Mouse (Mus musculus) embryonic facial prominence, embryonic 14.5 days (tissue): ENCODE data around the gene Agap1. TPM values are rescaled to one million over a fixed set of nuclear protein-coding genes. Genes with fewer than 3 reads are reported as not detected.

Experiments
- ATAC-seq: fragments of 200-750 bp; cut with Nextera tagmentation; 2 replicates; pipeline ENCODE4 v1.8.0; 2017; ENCODE audit warnings: low read depth, moderate number of reproducible peaks, moderate TSS enrichment
- DNase-seq: peaks from one replicate; pipeline ENCODE4 v3.0.0-alpha.2; 2015; ENCODE audit warnings: low spot score
- H3K27ac ChIP-seq: fragments of 300-500 bp; sonication (generic); replicated peaks from 2 replicates; pipeline ENCODE4 v1.5.1; 2014; ENCODE audit warnings: low read depth, mild to moderate bottlenecking, low read length, moderate library complexity
- H3K27me3 ChIP-seq: fragments of 300-500 bp; sonication (generic); replicated peaks from 2 replicates; pipeline ENCODE4 v1.6.1; 2014; ENCODE audit warnings: low read length; ENCODE audit not compliant: control insufficient read depth, insufficient read depth
- H3K36me3 ChIP-seq: fragments of 300-500 bp; sonication (generic); 2 replicates; pipeline ENCODE4 v1.6.1; 2014; ENCODE audit warnings: low read length, mixed read lengths; ENCODE audit not compliant: control insufficient read depth, insufficient read depth
- H3K4me1 ChIP-seq: fragments of 300-500 bp; sonication (generic); 2 replicates; pipeline ENCODE4 v1.6.1; 2014; ENCODE audit warnings: antibody characterized with exemption, low read length; ENCODE audit not compliant: control insufficient read depth, insufficient read depth
- H3K4me2 ChIP-seq: fragments of 300-500 bp; sonication (generic); 2 replicates; pipeline ENCODE4 v1.6.1; 2014; ENCODE audit warnings: low read depth, mild to moderate bottlenecking, low read length, moderate library complexity, mixed read lengths
- H3K4me3 ChIP-seq: fragments of 300-500 bp; sonication (generic); 2 replicates; pipeline ENCODE4 v1.5.1; 2014; ENCODE audit warnings: low read depth, mild to moderate bottlenecking, low read length
- H3K9ac ChIP-seq: fragments of 300-500 bp; sonication (generic); 2 replicates; pipeline ENCODE4 v1.6.1; 2014; ENCODE audit warnings: low read depth, mild to moderate bottlenecking, low read length, moderate library complexity, mixed read lengths
- H3K9me3 ChIP-seq: fragments of 300-500 bp; sonication (generic); 2 replicates; pipeline ENCODE4 v1.6.1; 2016; ENCODE audit warnings: low read length; ENCODE audit not compliant: control insufficient read depth
- WGBS: fragments of 180-500 bp; shearing (Covaris S2); extraction: QIAGEN DNeasy Blood & Tissue Kit; methylation state at CpG from one replicate; pipeline ENCODE4 v1.1.7; 2014; 5-methylcytosine and 5-hydroxymethylcytosine counted together
- polyA plus RNA-seq: library from polyadenylated mRNA; unstranded; fragments of >200 nt; fragmentation: Nextera tagmentation; extraction: Ambion mirVana; gene quantifications from 2 replicates; pipeline ENCODE4 v1.2.1, GENCODE M21; 2014

The Agap1 gene
- polyA plus RNA-seq, 1 experiment from 2014 or later = 19.9 TPM

GRCm38 (mm10) chr1:89870906-89871211 is 416.3 kb downstream of the Agap1 start:
- no peaks in the 10 kb centered on the region for H3K27me3 ChIP-seq
- no peaks in the 10 kb centered on the region for H3K9me3 ChIP-seq
- H3K9ac ChIP-seq = no peak overlapping the region
- H3K36me3 ChIP-seq = no peaks in the 10 kb centered on the region
- no peak overlapping the region for H3K27ac ChIP-seq
- no peak for DNase-seq
- no peak overlapping the region for H3K4me3 ChIP-seq
- no peak overlapping the region for H3K4me2 ChIP-seq
- WGBS = 48% methylated on average over 6 of the region's 6 CpGs
- ATAC-seq = no peak
- H3K4me1 ChIP-seq = no peaks in the 10 kb centered on the region

GRCm38 (mm10) chr1:89876346-89877072 is 421.9 kb downstream of the Agap1 start:
- DNase-seq (peak; percentile 26), ATAC-seq (no peak)
- Histone ChIP-seq H3K27me3 (no peaks in the 10 kb centered on the region), H3K9me3 (no peaks in the 10 kb centered on the region), H3K36me3 (no peaks in the 10 kb centered on the region), H3K9ac (no peak overlapping the region), H3K27ac (no peak overlapping the region), H3K4me2 (no peak overlapping the region), H3K4me1 (no peaks in the 10 kb centered on the region; the same call in 1 of the 2 replicates), H3K4me3 (no peak overlapping the region)
- WGBS = 21% methylated on average over 5 of the region's 5 CpGs

GRCm38 (mm10) chr1:89878496-89878895 is 423.9 kb downstream of the Agap1 start:
- no peaks in the 10 kb centered on the region; the same call in 1 of the 2 replicates for H3K4me1 ChIP-seq
- H3K4me3 ChIP-seq = no peak overlapping the region
- no peak overlapping the region for H3K9ac ChIP-seq
- H3K9me3 ChIP-seq = no peaks in the 10 kb centered on the region
- no peak overlapping the region for H3K4me2 ChIP-seq
- no peak for DNase-seq
- ATAC-seq = no peak
- WGBS = 80% methylated on average over 11 of the region's 11 CpGs
- H3K27me3 ChIP-seq = no peaks in the 10 kb centered on the region
- no peaks in the 10 kb centered on the region for H3K36me3 ChIP-seq
- H3K27ac ChIP-seq = no peak overlapping the region

- no peaks in the 10 kb centered on the region for H3K27me3 ChIP-seq
- no peak overlapping the region for H3K9ac ChIP-seq
- H3K4me3 ChIP-seq = no peak overlapping the region
- DNase-seq (no peak), ATAC-seq (no peak)
- no peaks in the 10 kb centered on the region for H3K9me3 ChIP-seq
- H3K36me3 ChIP-seq = no peaks in the 10 kb centered on the region
- no peak overlapping the region for H3K4me2 ChIP-seq
- WGBS = 24% methylated on average over 8 of the region's 8 CpGs
- peaks cover 4% of the 10 kb centered on the region; the same call in 1 of the 2 replicates for H3K4me1 ChIP-seq
- H3K27ac ChIP-seq = no peak overlapping the region
Measured at GRCm38 (mm10) chr1:89880193-89880592, 425.6 kb downstream of the Agap1 start.

GRCm38 (mm10) chr1:89880834-89881233 is 426.2 kb downstream of the Agap1 start:
- 78% methylated on average over 10 of the region's 10 CpGs for WGBS
- DNase-seq (no peak), ATAC-seq (no peak)
- Histone ChIP-seq H3K36me3 (no peaks in the 10 kb centered on the region), H3K27me3 (no peaks in the 10 kb centered on the region), H3K4me1 (peaks cover 10% of the 10 kb centered on the region), H3K4me3 (no peak overlapping the region), H3K9me3 (no peaks in the 10 kb centered on the region), H3K9ac (no peak overlapping the region), H3K4me2 (no peak overlapping the region), H3K27ac (no peak overlapping the region)

- ATAC-seq (no peak), DNase-seq (no peak)
- no peaks in the 10 kb centered on the region for H3K27me3 ChIP-seq
- no peak overlapping the region for H3K4me2 ChIP-seq
- 87% methylated on average over 7 of the region's 8 CpGs for WGBS
- H3K9me3 ChIP-seq = no peaks in the 10 kb centered on the region
- H3K9ac ChIP-seq = no peak overlapping the region
- peaks cover 17% of the 10 kb centered on the region; the same call in 1 of the 2 replicates for H3K36me3 ChIP-seq
- H3K4me3 ChIP-seq = no peak overlapping the region
- H3K4me1 ChIP-seq = peaks cover 10% of the 10 kb centered on the region
- no peak overlapping the region for H3K27ac ChIP-seq
Measured at GRCm38 (mm10) chr1:89884335-89884734, 429.7 kb downstream of the Agap1 start.

- peaks cover 10% of the 10 kb centered on the region for H3K4me1 ChIP-seq
- H3K9me3 ChIP-seq = no peaks in the 10 kb centered on the region
- H3K9ac ChIP-seq = no peak overlapping the region
- H3K36me3 ChIP-seq = peaks cover 27% of the 10 kb centered on the region
- peak; percentile 41; the same call in 1 of the 2 replicates for ATAC-seq
- 33% methylated on average over 4 of the region's 4 CpGs for WGBS
- H3K4me3 ChIP-seq = no peak overlapping the region
- peak; percentile 49 for DNase-seq
- no peak overlapping the region for H3K4me2 ChIP-seq
- no peaks in the 10 kb centered on the region for H3K27me3 ChIP-seq
- no peak overlapping the region for H3K27ac ChIP-seq
Measured at GRCm38 (mm10) chr1:89885696-89886095, 431.1 kb downstream of the Agap1 start.

- H3K9ac ChIP-seq = no peak overlapping the region
- H3K27me3 ChIP-seq = no peaks in the 10 kb centered on the region
- H3K27ac ChIP-seq = no peak overlapping the region
- no peaks in the 10 kb centered on the region for H3K9me3 ChIP-seq
- H3K4me1 ChIP-seq = no peaks in the 10 kb centered on the region
- no peak for DNase-seq
- H3K4me3 ChIP-seq = no peak overlapping the region
- H3K4me2 ChIP-seq = no peak overlapping the region
- H3K36me3 ChIP-seq = peaks cover 34% of the 10 kb centered on the region
- no peak for ATAC-seq
- 87% methylated on average over 6 of the region's 6 CpGs for WGBS
Measured at GRCm38 (mm10) chr1:89891400-89891799, 436.8 kb downstream of the Agap1 start.

- DNase-seq = peak; percentile 7
- ATAC-seq = no peak
- H3K4me3 ChIP-seq = no peak overlapping the region
- H3K4me1 ChIP-seq = no peaks in the 10 kb centered on the region
- WGBS = 61% methylated on average over 7 of the region's 7 CpGs
- no peaks in the 10 kb centered on the region for H3K9me3 ChIP-seq
- peaks cover 34% of the 10 kb centered on the region for H3K36me3 ChIP-seq
- H3K27me3 ChIP-seq = no peaks in the 10 kb centered on the region
- no peak overlapping the region for H3K9ac ChIP-seq
- no peak overlapping the region for H3K4me2 ChIP-seq
- H3K27ac ChIP-seq = no peak overlapping the region
Measured at GRCm38 (mm10) chr1:89892281-89892680, 437.7 kb downstream of the Agap1 start.
